Mouse (Mus musculus): ENCODE results near the gene Bcl6.

DNA sequence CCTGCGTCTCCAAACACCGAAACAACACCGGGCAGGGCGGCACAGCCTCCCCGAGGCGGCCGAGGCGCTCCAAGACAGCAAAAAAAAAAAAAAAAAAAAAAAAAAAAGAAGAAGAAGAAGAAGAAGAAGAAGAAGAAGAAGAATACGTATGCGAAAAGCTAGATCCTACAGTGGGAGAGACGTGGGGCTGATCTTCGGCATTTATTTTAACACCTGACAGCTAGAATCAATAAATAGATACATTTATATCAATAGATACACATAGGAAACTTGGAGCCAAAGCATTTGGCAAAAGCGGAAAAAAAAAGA is 541 bp downstream of the Bcl6 start:
- TF ChIP-seq POLR2A (IDR thresholded peaks at IDR 0.05; ENCODE audit: low read depth, low read length): no peak
- no peak for TF ChIP-seq CTCF (IDR thresholded peaks at IDR 0.05; ENCODE audit: borderline replicate concordance, insufficient read depth, low read length)

All from embryonic fibroblast, embryonic 13.5 days (primary cell).